Mouse (Mus musculus) thymus, postnatal 10 days (tissue): ENCODE results near the gene Slc35e4.
A peak's percentile ranks its signal among the peaks of the same experiment; 100 is the strongest.

ENCODE experiments used
- DNase-seq, 2 experiments: peaks; one replicate each; pipeline ENCODE4 v3.0.0; 2021; ENCODE audit warnings: low spot score in 2 of 2

The Slc35e4 gene

DNA sequence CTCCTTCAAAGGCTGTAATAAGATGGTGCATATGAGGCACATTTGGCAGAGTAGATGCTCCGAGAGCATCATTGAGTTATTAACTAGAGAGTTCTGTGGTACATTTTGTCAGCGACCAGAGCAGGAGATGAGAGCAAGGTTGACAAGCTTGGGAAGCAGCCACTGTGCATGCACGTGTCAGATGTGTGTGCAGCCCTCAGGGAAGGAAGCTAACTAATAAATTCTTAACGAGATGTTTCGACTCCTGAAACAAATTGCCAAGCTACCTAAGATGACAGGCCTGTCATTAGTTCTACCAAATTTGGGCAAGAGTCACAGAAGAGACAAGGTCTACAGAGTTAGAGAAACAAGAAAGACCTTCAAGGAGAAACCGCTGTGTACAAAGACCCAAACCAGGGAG lies 50.1 kb downstream of the Slc35e4 start:
- DNase-seq, result no peak

GRCm38 (mm10) chr11:3863454-3864112 lies 50.9 kb downstream of the Slc35e4 start, which contains the start of gene Osbp2:
Osbp2 (minus strand) TSS chr11:3863903.
- peak; percentile 38 to 64 for DNase-seq

DNA sequence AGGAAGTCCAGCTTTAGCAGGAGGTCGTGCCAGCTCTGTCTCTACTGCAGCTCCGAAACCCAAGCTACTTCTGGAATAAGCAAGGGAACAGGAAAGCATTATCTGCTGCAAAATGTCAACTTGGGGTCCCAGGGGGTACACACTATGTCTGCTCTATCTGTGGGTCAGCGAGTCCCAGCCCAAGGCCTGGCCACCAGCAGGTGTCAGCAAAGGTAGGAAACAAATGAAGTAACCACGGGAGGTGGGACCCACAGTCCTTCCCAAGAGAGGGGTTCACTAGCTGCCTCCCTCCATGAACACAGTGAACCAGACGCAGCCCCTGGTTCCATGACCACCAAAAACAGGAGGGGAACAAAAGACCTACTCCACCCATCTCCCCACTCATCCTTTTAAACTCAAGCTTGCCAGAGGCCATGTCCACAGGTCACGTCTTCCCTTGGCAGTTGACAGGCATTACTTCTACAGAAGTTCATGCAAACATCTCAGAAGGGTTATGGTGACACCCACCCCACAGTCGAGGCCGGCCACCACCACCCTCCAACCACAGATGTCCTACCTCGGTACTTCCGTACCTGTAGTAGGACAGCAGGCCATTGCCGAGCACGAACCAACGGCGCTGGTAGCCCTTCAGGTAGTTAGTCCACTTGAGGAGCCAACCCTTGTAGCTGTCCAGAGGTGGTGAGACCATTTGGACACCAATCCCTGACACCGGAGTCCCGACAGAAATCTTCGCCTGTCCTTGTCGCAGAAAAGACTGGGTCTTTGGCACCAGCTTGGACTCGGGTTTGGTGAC lies 51.6 kb downstream of the Slc35e4 start:
- DNase-seq, result no peak

DNA sequence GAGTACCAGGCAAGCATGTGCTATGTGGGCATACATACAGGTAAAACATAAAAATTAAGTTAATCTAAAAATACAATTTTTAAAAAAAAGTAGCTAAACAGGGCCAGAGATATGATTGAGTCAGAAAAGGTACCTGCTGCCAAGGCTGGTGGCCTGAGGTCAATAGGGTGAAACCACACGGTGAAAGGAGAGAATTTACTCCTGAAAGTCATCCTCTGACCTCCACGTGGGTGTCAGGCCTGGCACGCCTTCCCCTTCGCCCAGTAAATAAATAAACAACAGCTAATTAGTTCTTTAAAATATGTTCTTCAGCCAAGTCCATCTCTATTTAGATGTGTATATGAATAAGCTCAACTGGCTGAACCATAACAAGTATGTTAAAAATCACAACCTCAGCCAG lies 54.1 kb downstream of the Slc35e4 start:
- no peak for DNase-seq

DNA sequence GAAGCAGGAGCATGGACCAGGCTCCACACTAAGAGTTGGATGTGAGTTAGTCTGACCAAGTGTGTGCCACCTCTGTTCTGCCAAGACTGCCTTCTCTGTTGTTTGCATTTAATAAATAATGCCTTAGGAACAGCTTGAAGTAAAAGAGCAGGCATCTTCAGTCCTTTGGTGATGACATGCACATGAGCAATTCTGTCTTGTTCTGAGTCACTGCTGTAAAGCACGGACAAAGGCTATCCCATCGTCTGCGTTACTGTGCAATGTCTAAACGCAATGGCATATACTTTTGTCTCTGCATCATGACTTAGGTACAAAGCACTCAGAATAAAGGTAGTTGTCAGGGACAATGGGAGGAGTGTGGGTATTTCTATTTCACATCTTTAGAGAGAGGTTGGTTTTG lies 54.7 kb downstream of the Slc35e4 start:
- no peak for DNase-seq

DNA sequence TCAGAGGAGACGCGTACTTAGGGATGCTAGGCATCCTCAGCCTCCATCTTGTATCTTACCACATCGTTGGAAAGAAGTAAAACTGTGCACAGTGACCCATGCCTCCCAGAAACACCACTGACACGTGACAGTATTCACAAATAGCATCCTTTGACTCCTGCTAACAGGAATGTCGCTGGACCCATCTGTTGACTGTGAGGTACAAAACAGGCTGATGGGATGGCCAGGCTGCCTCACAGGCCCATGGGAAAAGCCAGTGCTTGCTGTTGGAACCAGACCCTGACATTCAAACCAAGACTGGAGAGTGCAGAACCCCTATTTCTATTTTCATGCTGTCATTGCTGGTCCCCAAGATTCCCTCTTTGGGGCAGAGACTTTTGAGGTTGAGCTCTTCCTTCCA lies 56.6 kb downstream of the Slc35e4 start:
- no peak for DNase-seq
